Mouse (Mus musculus): ENCODE measurements at regions not wholly inside any gene's neighbourhood (a gene's known extent, or its start where the extent isn't known, plus 50 kb on each side); places are given as distances from the start of the nearest gene placed in this dataset.

GRCm38 (mm10) chr8:126719748-126720147 lies 126.0 kb upstream of the Irf2bp2 start:
- TF ChIP-seq TAL1 (IDR thresholded peaks at IDR 0.05; ENCODE audit: low read length): no peak
- no peak for TF ChIP-seq GATA1 (IDR thresholded peaks at IDR 0.05; ENCODE audit: low read length)
